Mouse (Mus musculus) hindbrain, postnatal 0 days (tissue): ENCODE measurements at regions not wholly inside any gene's neighbourhood (a gene's known extent, or its start where the extent isn't known, plus 50 kb on each side); places are given as distances from the start of the nearest gene placed in this dataset.

Source experiments
- ATAC-seq: fragments of 200-750 bp; cut with Nextera tagmentation; 2 replicates; pipeline ENCODE4 v1.8.0; 2017; ENCODE audit warnings: mild to moderate bottlenecking, moderate TSS enrichment, moderate library complexity
- DNase-seq: peaks from one replicate; pipeline ENCODE4 v3.0.0-alpha.2; 2015; ENCODE audit warnings: low spot score
- H3K27ac ChIP-seq: fragments of 300-500 bp; sonication (generic); 2 replicates; pipeline ENCODE4 v1.5.1; 2014; ENCODE audit warnings: mild to moderate bottlenecking
- H3K27me3 ChIP-seq: fragments of 300-500 bp; sonication (generic); 2 replicates; pipeline ENCODE4 v1.6.1; 2014; ENCODE audit warnings: low read length, mixed read lengths; ENCODE audit not compliant: insufficient read depth
- H3K36me3 ChIP-seq: fragments of 300-500 bp; sonication (generic); 2 replicates; pipeline ENCODE4 v1.6.1; 2014; ENCODE audit warnings: low read length, mixed read lengths; ENCODE audit not compliant: insufficient read depth
- H3K4me1 ChIP-seq: fragments of 300-500 bp; sonication (generic); 2 replicates; pipeline ENCODE4 v1.6.1; 2014; ENCODE audit warnings: antibody characterized with exemption, low read length, mixed read lengths; ENCODE audit not compliant: insufficient read depth
- H3K4me2 ChIP-seq: fragments of 300-500 bp; sonication (generic); 2 replicates; pipeline ENCODE4 v1.6.1; 2014; ENCODE audit warnings: low read depth, mild to moderate bottlenecking, low read length, moderate library complexity, mixed read lengths
- H3K4me3 ChIP-seq: fragments of 300-500 bp; sonication (generic); 2 replicates; pipeline ENCODE4 v1.5.1; 2014; ENCODE audit warnings: low read length
- H3K9ac ChIP-seq: fragments of 300-500 bp; sonication (generic); replicated peaks from 2 replicates; pipeline ENCODE4 v1.6.1; 2014; ENCODE audit warnings: mild to moderate bottlenecking, low read length, moderate library complexity, mixed read lengths
- H3K9me3 ChIP-seq: fragments of 300-500 bp; sonication (generic); 2 replicates; pipeline ENCODE4 v1.6.1; 2016; ENCODE audit warnings: low read length, mixed read lengths
- CTCF ChIP-seq: IDR thresholded peaks from 2 replicates; pipeline ENCODE4 v1.5.1; 2016; ENCODE audit warnings: antibody characterized with exemption, control low read depth, low read depth
- WGBS: fragments of 180-500 bp; shearing (Covaris S2); extraction: QIAGEN DNeasy Blood & Tissue Kit; methylation state at CpG from one replicate; pipeline ENCODE4 v1.1.7; 2014; 5-methylcytosine and 5-hydroxymethylcytosine counted together

DNA sequence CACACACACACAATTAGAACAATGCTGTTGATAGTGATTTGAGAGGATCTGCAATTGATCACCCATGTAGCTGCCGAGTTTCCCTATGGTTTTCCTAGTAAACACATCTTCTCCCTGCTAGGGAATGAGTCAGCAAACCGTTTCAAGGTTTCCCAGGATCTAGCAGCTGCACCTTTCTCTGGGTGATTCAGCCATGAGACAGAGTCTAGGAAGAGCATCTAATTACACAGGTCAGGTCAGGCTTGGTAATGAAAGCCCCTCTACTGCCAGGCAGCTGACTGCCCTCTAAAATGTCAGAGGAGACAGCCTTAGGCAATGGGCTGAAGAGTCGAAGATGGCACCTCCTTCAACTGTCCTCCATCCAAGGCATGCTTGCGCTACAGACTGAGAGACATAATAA lies 438.5 kb downstream of the Tns1 start:
- Histone ChIP-seq H3K9ac (no peak overlapping the region), H3K27me3 (no peaks in the 10 kb centered on the region), H3K4me3 (no peak overlapping the region), H3K4me2 (no peak overlapping the region), H3K4me1 (no peaks in the 10 kb centered on the region), H3K9me3 (no peaks in the 10 kb centered on the region), H3K27ac (no peak overlapping the region), H3K36me3 (no peaks in the 10 kb centered on the region)
- ATAC-seq (no peak), DNase-seq (no peak)
- WGBS: 81% methylated on average over 4 of the region's 4 CpGs
- no peak for TF ChIP-seq CTCF

- no peak for ATAC-seq
- Histone ChIP-seq H3K4me3 (no peak overlapping the region), H3K9me3 (no peaks in the 10 kb centered on the region), H3K4me1 (no peaks in the 10 kb centered on the region), H3K27ac (no peak overlapping the region), H3K27me3 (no peaks in the 10 kb centered on the region), H3K4me2 (no peak overlapping the region), H3K36me3 (no peaks in the 10 kb centered on the region), H3K9ac (no peak overlapping the region)
- DNase-seq: no peak
- no peak for TF ChIP-seq CTCF
- 90% methylated on average over 4 of the region's 4 CpGs for WGBS
These were observed 439.2 kb downstream of the Tns1 start for GRCm38 (mm10) chr1:73685066-73685465.

GRCm38 (mm10) chr1:73684166-73684565 lies 440.1 kb downstream of the Tns1 start:
- TF ChIP-seq CTCF: no peak
- H3K4me2 ChIP-seq: no peak overlapping the region
- DNase-seq (no peak), ATAC-seq (no peak)
- no peak overlapping the region for H3K27ac ChIP-seq
- H3K9me3 ChIP-seq: no peaks in the 10 kb centered on the region
- no peaks in the 10 kb centered on the region for H3K27me3 ChIP-seq
- H3K36me3 ChIP-seq: no peaks in the 10 kb centered on the region
- H3K4me3 ChIP-seq: no peak overlapping the region
- H3K4me1 ChIP-seq: no peaks in the 10 kb centered on the region
- WGBS: 89% methylated on average over 5 of the region's 5 CpGs
- no peak overlapping the region for H3K9ac ChIP-seq

- H3K4me2 ChIP-seq: no peak overlapping the region
- no peak overlapping the region for H3K4me3 ChIP-seq
- H3K9ac ChIP-seq: no peak overlapping the region
- H3K27me3 ChIP-seq: no peaks in the 10 kb centered on the region
- WGBS: 74% methylated on average over 4 of the region's 4 CpGs
- no peak for TF ChIP-seq CTCF
- no peaks in the 10 kb centered on the region for H3K36me3 ChIP-seq
- H3K27ac ChIP-seq: no peak overlapping the region
- ATAC-seq (no peak), DNase-seq (no peak)
- no peaks in the 10 kb centered on the region for H3K9me3 ChIP-seq
- H3K4me1 ChIP-seq: no peaks in the 10 kb centered on the region
These were observed 440.9 kb downstream of the Tns1 start for GRCm38 (mm10) chr1:73683132-73683888.

DNA sequence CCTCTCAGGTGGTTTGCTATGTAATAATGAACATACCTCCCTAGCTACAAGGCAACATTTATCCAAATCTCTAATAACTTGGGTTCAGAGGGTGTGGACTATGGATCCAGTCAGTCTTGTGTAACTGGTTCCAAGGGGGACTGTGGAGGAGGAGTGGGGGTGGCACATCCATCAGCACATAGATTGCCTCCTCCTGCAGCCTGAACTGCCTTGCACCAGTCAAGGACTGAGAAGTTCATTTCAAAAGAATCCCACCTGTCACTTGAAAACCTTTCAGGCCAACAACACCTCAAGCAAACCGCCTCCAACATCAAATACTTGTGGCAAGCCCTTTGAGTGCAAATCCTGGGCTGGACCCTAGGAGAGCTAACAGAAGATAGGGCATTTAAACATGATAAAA lies 442.6 kb downstream of the Tns1 start:
- ATAC-seq (no peak), DNase-seq (no peak)
- H3K4me2 ChIP-seq: no peak overlapping the region
- no peaks in the 10 kb centered on the region for H3K27me3 ChIP-seq
- H3K27ac ChIP-seq: no peak overlapping the region
- no peaks in the 10 kb centered on the region for H3K9me3 ChIP-seq
- TF ChIP-seq CTCF: no peak
- H3K4me3 ChIP-seq: no peak overlapping the region
- no peak overlapping the region for H3K9ac ChIP-seq
- WGBS: 81% methylated on average over 1 of the region's 1 CpGs
- no peaks in the 10 kb centered on the region for H3K4me1 ChIP-seq
- H3K36me3 ChIP-seq: no peaks in the 10 kb centered on the region

DNA sequence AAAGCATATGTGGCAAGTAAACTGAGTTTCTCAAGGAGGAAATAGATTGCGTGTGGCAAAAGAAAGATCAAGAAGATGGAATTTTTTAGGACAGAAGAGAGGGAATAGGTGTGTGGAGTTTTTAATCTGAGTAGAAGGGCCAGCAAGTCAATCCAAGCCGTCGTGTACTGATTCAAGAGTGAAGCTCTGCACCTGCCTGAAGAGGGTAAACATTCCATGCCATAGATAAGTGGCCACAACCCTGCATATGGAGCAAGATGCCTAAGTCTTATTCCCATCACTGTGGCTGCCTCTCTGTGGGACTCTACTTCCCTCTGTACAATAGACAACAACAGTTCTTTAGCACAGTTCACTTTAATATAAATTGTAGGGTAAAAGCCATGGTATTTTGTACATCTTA lies 443.4 kb downstream of the Tns1 start:
- no peak for TF ChIP-seq CTCF
- WGBS: 95% methylated on average over 3 of the region's 3 CpGs
- Histone ChIP-seq H3K36me3 (no peaks in the 10 kb centered on the region), H3K27me3 (no peaks in the 10 kb centered on the region), H3K27ac (no peak overlapping the region), H3K4me3 (no peak overlapping the region), H3K9me3 (0 out of 2 replicates have a peak, but pooled peaks cover 3% of the 10 kb centered on the region), H3K9ac (no peak overlapping the region), H3K4me2 (no peak overlapping the region), H3K4me1 (no peaks in the 10 kb centered on the region)
- DNase-seq (no peak), ATAC-seq (no peak)

- TF ChIP-seq CTCF: no peak
- no peak overlapping the region for H3K27ac ChIP-seq
- DNase-seq (no peak), ATAC-seq (no peak)
- 0 out of 2 replicates have a peak, but pooled peaks cover 9% of the 10 kb centered on the region for H3K9me3 ChIP-seq
- no peak overlapping the region for H3K4me3 ChIP-seq
- no peak overlapping the region for H3K9ac ChIP-seq
- H3K27me3 ChIP-seq: no peaks in the 10 kb centered on the region
- 63% methylated on average over 1 of the region's 1 CpGs for WGBS
- H3K36me3 ChIP-seq: no peaks in the 10 kb centered on the region
- H3K4me2 ChIP-seq: no peak overlapping the region
- no peaks in the 10 kb centered on the region for H3K4me1 ChIP-seq
These were observed 450.4 kb downstream of the Tns1 start for GRCm38 (mm10) chr1:73673851-73674235.
